Mouse (Mus musculus) thymus, postnatal 36 days (tissue): ENCODE measurements around the gene Tcp11.
A peak's percentile ranks its signal among the peaks of the same experiment; 100 is the strongest.

Experiments
- DNase-seq, 2 experiments: peaks; one replicate each; pipeline ENCODE4 v3.0.0; 2022; ENCODE audit warnings: mixed read lengths in 2 of 2

Gene Tcp11

DNA sequence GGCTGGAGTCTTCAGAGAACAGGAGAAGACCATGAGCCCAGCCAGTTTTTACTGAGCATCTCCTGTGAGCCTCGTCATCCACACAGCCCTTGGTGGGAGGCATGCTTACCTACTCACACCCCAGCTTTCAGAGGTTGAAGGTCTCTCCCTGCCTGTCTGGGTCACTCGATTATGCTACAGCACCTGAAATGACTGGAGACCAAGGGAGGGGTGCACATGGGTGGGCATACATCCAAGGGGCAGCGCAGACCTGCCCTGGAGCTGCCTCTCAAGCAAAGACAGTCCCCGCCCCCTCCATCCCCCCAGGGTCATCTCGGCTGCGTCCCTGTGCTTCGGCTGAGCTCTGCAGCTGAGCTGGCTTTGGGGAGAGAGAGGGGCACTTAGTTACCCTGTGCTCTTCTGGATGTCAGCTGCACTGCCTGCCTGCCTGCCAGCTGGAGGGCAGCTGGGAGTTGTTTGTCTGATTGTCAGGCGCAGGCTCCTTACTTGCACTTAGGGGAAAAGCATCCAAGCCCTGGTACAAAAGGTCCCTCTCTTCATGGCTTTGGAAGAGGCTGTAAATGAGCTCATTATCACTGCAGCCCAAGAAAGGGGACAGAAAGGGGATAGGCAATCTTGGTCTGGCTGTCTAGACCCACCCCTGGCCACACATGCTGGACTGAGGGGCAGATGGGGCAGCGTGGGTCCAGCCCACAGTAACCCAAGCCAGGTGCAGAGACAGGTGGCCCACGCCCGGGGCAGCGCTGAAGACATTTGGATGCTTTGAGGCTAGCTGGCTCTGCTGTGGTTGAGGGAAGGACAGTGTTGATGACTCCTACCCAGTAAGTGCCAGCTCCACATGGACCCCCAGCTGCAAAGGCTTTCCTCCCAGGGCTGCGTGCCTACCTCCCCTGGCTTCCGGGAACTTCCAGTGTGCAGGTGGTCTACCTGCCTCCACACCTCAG, 43.4 kb downstream of the Tcp11 start:
- no peak for DNase-seq

GRCm38 (mm10) chr17:28034986-28035385, 45.5 kb downstream of the Tcp11 start:
- no peak for DNase-seq

- DNase-seq: no peak
Observed at GRCm38 (mm10) chr17:28033046-28033580, 47.3 kb downstream of the Tcp11 start.

- DNase-seq: no peak
Observed at GRCm38 (mm10) chr17:28032219-28032618, 48.2 kb downstream of the Tcp11 start.

- DNase-seq: no peak
Observed at GRCm38 (mm10) chr17:28031281-28031941, 49.0 kb downstream of the Tcp11 start.

- DNase-seq: no peak
Observed at GRCm38 (mm10) chr17:28030446-28030845, 50.0 kb downstream of the Tcp11 start.

- no peak for DNase-seq
Observed at GRCm38 (mm10) chr17:28029308-28029707, 51.1 kb downstream of the Tcp11 start.

- DNase-seq: no peak
Observed at GRCm38 (mm10) chr17:28028236-28028635, 52.2 kb downstream of the Tcp11 start.

DNA sequence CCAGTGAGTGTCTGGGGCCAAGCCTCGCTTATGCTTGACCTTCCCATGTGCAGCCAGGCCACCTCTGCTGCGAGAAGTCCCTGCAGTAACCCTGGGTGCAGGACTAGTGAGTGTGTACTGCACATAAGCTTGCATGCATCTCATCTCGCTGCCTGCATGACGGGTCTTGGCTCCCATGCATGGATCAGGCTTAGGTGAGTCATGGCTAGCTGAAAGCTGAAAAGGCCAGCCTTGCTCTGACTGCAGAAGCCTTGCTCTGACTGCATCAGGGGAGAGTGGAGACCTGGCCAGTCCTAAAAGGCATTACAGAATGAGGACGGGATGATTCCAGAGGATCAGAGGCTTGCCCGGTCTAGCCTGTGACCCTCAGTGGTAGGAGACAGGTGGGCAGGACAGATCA, 53.2 kb downstream of the Tcp11 start:
- DNase-seq: no peak

GRCm38 (mm10) chr17:28026111-28026872, 54.1 kb downstream of the Tcp11 start:
- DNase-seq: no peak

DNA sequence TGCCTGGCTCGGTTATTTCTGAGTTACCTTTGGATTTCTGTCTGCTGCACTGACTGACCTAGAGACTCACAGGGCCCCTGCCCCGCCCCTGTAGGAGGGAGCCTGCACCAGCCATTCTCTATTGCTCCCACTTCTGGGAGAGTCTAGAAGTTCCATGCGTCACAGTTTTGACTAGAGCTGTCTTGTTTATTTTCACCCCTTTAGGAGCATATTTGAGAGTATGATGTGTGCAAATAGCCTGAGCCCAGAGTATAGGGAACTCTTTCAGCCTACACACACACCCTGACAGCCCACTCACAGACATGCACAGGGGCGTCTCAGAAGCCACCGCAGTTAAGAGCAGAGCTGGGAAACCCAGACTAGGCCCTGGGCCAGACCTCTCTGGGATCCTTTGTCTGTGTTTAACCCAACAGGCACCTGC, 54.9 kb downstream of the Tcp11 start:
- DNase-seq: no peak

GRCm38 (mm10) chr17:28022854-28023655, 57.4 kb downstream of the Tcp11 start:
- peak in 1 of 2 experiments; percentile 40 for DNase-seq

GRCm38 (mm10) chr17:28021911-28022310, 58.5 kb downstream of the Tcp11 start:
- no peak for DNase-seq

DNA sequence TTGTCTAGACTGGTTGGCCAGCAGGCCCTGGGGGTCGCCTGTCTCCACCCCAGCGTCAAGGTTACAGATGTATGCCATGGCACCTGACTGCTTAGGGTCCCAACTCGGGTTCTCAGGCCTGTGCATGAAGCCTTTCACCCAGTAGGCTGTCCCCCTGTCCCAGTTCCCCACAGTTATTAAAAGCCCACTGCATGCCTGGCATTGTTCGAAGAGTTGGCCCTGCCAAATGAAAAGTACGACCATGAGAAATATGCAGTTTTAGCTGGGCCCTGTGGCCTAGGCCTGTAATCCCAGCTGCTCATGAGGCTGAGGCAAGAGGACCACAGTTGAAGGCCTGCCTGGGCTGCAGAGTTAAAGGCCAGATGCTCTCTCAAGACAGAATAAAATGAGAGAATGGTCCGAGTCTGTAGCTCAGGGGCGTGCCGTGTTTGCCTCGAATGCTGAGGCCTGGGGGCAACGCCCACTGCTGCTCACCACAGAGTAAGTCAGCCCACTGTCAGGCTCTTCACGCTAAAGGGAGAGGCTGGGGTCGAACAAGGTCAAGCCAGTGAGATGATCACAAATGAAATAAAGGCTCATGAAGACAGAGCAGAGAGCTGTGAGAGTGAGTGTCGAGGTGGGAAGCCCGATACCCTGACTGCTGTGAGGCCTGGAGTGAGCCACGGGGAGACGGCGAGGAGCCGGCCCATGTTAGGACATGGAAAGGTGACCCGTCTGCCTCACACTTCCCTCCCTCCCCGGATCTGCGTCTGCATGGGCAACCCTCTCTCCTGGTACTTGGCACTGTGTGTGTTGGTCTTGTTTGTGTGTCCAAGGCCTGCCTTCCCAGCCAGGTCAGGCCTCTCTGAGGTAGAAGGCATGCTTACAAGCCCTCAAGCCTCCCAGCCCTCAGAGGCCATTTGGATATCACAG, 60.4 kb downstream of the Tcp11 start:
- DNase-seq: no peak

DNA sequence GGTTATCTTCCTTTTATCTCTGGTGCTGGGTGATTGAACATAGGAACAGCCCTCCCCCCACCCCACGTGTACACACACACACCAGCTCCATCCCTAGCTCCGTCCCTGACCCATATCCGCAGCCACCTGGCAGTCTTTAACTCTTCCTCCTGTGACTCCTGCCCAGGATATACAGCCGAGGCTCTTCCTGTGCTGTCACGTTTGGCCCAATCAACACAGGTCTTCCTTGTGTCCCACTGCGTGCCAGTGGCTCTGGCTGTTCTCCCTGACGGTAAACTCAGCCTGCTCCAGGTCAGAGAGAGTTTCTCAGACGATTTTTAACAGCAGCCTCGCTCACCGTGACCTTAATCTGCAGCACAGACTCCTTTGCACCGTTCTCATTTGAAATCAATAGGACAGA, 61.7 kb downstream of the Tcp11 start:
- DNase-seq: peak; percentile 19 to 55

DNA sequence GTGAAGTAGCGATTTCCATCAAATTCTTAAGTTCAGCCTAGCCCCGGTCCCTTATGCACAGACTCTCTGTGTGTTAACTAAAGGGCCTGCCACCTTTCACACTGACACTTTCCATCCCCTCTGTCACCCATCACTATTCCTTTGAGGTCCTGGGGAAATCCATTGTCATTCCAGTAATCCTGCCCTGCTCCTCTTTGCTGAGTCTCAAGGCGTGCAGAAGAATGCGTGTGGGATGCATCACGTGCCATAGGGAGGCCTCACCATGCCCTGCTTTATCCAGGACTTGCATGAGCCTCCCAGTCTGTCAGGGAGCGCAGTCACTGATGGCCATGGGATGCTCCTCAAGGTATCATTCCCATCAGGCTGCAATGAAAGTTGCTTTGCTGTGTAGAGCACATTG, 62.1 kb downstream of the Tcp11 start:
- DNase-seq: no peak
